Mouse (Mus musculus) fibroblast of lung, adult 2 months (primary cell): ENCODE measurements around the gene Olfr713.

Experiments used
- DNase-seq: peaks from one replicate; pipeline ENCODE4 v3.0.0-alpha.2; 2011; ENCODE audit warnings: low read depth

Gene Olfr713

DNA sequence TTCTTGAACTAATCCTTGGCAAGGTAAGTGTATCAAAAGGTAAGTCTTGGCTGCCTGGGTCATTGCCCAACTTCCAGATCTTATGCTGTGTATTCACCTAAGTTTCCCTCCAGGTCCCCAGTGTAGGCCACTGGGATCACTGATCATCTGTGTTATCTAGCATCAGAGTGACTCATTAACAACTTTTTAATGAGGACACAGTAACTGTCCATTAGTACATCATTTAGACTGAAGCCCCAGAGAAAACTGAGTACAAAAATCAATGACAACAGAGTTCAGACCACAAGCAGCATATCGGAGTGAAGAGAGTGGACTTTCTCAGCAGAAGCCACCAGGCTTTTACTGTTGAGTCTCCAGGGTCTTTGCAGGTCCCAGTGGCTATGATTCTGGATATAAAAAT lies at the start of gene Olfr713:
Gene Olfr713 (plus strand): TSS at position 301 of the 400 bp plus-strand sequence.
- DNase-seq, result no peak

DNA sequence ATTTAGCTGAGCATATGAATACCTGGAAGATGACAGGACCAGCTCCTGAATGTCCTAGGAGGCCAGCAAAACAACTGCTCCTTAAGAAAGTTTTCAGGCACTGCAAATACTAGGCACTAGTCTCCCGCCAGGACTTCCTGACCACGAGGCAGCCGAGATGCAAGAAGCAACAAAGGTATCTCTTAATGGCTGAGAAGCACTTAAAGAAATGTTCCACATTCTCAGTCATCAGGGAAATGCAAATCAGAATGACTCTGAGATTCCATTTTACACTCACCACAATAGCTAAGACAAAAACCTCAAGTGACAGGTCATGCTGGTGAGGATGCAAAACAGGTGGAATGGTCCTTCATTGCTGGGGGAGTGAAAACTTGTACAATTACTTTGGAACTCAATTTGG lies 45.7 kb upstream of the Olfr713 start:
- no peak for DNase-seq

DNA sequence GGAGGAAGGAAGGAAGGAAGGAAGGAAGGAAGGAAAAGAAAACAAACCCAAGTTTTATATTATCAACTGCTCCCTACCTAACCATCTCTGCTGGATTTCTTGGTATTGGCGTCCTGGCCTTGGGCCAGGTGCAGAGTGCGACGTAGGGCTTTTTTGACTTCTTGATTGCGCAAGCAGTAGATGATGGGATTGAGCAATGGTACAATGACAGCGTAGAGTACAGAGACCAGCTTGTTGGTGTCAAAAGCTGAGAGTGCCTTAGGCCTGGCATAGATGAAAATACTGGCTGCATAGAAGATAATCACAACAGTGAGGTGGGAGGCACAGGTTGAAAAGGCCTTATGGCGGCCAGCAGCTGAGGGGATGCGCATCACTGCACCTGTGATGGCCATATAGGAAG lies 30.2 kb upstream of the Olfr713 start:
- DNase-seq, result no peak

DNA sequence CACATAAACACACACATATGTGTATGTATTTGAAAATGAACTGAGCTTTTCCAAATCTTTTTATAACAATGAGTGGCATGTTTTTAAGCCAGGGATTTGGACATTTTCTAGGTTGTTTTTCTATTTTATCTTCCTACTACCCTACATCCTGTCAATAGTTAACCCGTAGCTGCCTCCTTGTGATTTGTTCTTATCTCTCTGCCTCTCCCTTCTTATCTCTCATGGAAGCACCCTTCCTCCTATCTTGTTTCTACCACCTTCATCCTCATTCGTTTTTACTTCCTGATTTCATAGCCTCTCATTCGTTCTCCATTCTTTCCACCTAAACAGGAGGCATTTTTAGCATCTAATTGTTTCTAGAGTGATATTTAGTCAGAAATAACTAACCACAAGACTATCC lies 26.8 kb upstream of the Olfr713 start:
- no peak for DNase-seq

DNA sequence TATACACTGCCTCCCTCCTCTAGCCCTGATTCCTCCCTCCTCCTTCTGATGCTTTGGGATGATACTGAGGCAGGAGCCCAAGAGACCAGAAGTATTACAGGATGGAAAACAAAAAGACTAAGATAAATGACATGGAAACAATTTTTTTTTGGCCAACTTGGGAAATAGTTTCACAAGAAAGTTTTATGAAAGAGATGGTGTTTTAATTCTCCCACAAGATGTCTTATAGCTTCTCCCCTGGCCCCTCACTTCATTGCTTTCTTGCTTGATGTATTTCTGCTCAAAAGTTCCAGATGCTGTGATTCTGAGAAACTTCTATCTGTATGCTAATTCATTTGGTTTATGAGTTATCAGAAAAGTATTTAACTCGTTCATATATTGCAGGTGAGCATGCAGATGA lies 25.0 kb upstream of the Olfr713 start, which contains the start of gene Olfr2:
Gene Olfr2 (minus strand): TSS at position 101 of the 400 bp plus-strand sequence.
- DNase-seq, result no peak

DNA sequence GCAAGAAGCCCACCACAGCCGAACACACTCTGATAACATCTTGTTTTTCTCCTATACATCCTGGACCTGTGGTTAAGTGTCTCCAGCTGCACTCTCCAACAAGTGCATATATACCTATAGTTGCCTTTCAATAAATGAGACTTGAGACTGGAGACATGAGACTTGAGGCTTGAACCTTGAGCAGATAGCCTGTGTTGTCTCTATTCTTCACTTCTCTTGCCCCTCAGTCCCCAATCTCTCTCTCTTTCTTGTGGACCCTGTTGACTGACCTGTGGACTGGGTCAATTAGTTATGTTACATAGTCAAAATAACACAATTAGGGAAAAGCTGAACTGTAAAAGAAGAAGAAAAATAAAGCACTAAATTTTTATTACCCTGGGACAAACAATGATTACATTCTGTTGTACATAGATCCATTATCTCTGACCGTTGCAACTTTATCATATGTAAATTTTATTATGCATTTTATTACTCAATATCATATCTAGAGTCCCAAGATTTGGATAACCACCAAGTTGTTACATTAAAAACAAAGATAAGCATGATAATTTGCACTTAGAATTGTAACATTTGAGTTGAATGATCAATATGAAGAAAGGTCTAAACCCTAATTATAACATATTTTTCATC lies 9.1 kb downstream of the Olfr713 start:
- no peak for DNase-seq

DNA sequence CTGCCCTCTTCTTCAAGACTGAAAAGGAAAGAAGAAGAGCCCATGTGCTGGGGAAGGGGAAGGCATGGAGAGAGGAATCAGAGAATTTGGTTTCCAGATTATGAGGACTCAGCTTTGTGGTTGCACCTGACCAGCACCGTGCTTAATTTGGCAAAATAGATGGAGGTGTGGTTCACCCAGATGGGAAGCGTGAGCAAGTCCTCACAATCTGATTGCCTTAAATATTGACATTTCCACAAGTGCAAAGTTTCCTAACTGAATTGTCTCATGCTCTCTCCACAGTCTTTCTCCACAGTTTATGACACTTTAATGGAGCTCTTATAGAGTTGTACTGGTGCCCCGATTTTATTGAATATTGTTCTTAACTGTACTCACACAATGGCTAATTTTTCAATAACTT lies 12.2 kb downstream of the Olfr713 start:
- no peak for DNase-seq

DNA sequence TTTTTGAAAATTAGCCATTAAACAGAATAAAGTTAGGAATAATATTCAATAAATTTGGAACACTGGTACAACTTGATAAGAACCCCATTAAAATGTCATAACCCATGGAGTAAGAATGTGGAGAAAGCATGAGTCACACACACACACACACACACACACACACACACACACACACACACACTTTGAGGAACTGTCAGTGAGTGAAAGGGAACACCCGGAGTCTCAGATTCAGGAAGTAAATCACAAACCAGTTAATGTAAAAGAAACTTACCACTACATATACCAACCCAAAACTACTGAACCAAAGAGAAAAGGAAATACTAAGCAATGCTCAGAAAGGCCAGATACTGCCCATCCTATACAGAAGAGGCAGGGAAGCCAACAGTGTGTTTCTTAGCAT lies 13.4 kb downstream of the Olfr713 start:
- no peak for DNase-seq

DNA sequence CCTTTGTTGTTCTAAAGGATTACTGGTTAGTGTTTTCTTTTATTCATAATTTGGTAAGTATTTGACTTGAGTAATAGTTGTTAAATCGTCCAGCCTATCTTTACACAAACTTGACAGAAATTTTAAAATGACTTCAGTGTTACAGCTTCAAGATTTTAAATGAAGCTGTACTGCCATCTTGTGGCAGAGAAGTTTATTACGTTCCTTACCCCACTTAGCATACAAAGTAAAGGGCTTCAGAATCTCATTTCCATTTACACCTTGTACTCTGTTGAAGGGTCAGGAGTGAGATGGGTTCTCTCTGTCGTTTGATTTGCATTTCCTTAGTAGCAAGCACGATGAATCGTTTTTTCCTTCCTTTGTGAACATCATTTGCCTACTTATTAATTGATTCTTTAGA lies 14.9 kb downstream of the Olfr713 start:
- peak; percentile 8 for DNase-seq

DNA sequence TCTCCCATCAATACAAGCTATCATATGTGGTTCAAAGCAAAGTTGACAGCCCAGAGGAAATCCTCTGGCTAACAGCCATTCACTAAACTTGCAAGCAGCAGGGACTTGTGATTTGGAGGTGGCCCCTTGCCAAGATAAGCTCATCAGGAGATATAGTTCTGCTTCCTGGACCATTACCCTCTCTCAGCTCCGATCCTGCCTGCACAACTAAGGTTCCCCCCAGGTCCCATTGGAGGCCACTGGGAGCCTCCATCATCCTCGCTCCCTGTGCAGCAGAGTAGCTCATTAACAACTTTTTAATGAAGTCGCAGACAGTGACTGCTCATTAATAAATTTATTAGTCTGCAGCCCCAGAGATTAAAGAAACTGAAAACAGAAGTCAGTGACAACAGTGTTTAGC lies 16.6 kb downstream of the Olfr713 start:
- no peak for DNase-seq

DNA sequence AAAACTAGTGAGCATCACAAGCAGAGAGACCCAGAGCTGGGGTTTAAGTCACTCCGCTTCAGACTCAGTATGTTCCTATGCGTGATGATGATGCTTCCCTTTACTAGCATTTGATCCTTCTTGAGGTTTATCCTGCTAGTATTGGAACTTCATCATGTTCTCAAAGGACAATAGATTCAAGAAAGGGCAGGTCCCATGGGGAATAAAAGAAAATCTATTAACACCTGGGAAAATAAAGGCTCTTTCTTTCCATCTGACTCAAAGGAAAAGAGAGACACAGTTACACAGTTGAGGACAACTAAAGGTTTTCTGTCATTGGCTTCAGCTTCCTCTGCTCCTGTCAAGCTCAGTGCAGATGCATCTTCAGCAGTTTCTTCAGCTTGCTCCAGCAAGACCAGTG lies 39.7 kb downstream of the Olfr713 start, which contains the start of gene Olfr714:
Gene Olfr714 (plus strand): TSS at position 301 of the 400 bp plus-strand sequence.
- DNase-seq, result no peak
